Mouse (Mus musculus) hindbrain, embryonic 13.5 days (tissue): Measurements from ENCODE around the gene Abcg1. TPM values are rescaled to one million over a fixed set of nuclear protein-coding genes. Genes with fewer than 3 reads are reported as not detected.

ENCODE experiments used
- ATAC-seq: fragments of 200-750 bp; cut with Nextera tagmentation; 2 replicates; pipeline ENCODE4 v1.8.0; 2017; ENCODE audit warnings: moderate TSS enrichment; ENCODE audit not compliant: low FRiP score
- H3K27ac ChIP-seq: fragments of 300-500 bp; sonication (generic); 2 replicates; pipeline ENCODE4 v1.5.1; 2015; ENCODE audit warnings: inconsistent platforms, mild to moderate bottlenecking, moderate library complexity
- H3K27me3 ChIP-seq: fragments of 300-500 bp; sonication (generic); 2 replicates; pipeline ENCODE4 v1.6.1; 2015; ENCODE audit warnings: mild to moderate bottlenecking, inconsistent platforms
- H3K36me3 ChIP-seq: fragments of 300-500 bp; sonication (generic); 2 replicates; pipeline ENCODE4 v1.6.1; 2015; ENCODE audit warnings: mild to moderate bottlenecking, inconsistent platforms
- H3K4me1 ChIP-seq: fragments of 300-500 bp; sonication (generic); replicated peaks from 2 replicates; pipeline ENCODE4 v1.6.1; 2015; ENCODE audit warnings: inconsistent platforms
- H3K4me2 ChIP-seq: fragments of 300-500 bp; sonication (generic); 2 replicates; pipeline ENCODE4 v1.6.1; 2015; ENCODE audit warnings: inconsistent platforms, mild to moderate bottlenecking, moderate library complexity
- H3K4me3 ChIP-seq: fragments of 300-500 bp; sonication (generic); 2 replicates; pipeline ENCODE4 v1.5.1; 2015; ENCODE audit warnings: mild to moderate bottlenecking, inconsistent platforms
- H3K9ac ChIP-seq: fragments of 300-500 bp; sonication (generic); 2 replicates; pipeline ENCODE4 v1.6.1; 2015; ENCODE audit warnings: mild to moderate bottlenecking, inconsistent platforms
- H3K9me3 ChIP-seq: fragments of 300-500 bp; sonication (generic); 2 replicates; pipeline ENCODE4 v1.6.1; 2016; ENCODE audit warnings: inconsistent platforms
- WGBS: fragments of 180-500 bp; shearing (Covaris S2); methylation state at CpG from one replicate; pipeline ENCODE4 v1.1.7; 2015; 5-methylcytosine and 5-hydroxymethylcytosine counted together
- polyA plus RNA-seq: library from polyadenylated mRNA; unstranded; fragments of >200 nt; fragmentation: Nextera tagmentation; extraction: Ambion mirVana; gene quantifications from 2 replicates; pipeline ENCODE4 v1.2.1, GENCODE M21; 2015

The Abcg1 gene
- polyA plus RNA-seq, 1 experiment from 2014 or later: 19.3 TPM

- H3K4me1 ChIP-seq: peaks cover 38% of the 10 kb centered on the region
- H3K9me3 ChIP-seq: peaks cover 8% of the 10 kb centered on the region
- peak overlapping the region; percentile 60 for H3K4me3 ChIP-seq
- H3K27me3 ChIP-seq: 0 out of 2 replicates have a peak, but pooled peaks cover 9% of the 10 kb centered on the region
- H3K4me2 ChIP-seq: peak overlapping the region; percentile 86
- peak overlapping the region; percentile 80 for H3K9ac ChIP-seq
- no peaks in the 10 kb centered on the region for H3K36me3 ChIP-seq
- 1% methylated on average over 31 of the region's 31 CpGs for WGBS
- ATAC-seq: peak; percentile 41
- H3K27ac ChIP-seq: peak overlapping the region; percentile 92
Measured at GRCm38 (mm10) chr17:31057891-31058744, 643 bp downstream of the Abcg1 start.

DNA sequence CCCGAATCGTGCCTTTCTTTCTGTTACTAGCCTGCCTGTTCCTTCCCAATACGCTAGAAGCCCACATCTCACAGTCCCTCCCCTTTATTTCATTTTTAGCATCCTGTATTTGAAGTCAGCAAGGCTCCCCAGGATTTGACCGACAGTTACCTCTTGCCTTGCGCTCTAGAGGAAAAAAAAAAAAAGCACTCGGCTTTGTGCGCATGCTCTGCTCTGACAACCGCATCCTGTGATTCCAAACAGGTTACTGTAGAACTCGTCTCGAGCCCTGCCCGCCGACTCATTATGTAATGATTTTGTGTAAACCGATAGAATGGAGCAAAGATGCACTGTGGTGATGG lies 1.2 kb downstream of the Abcg1 start:
- 3% methylated on average over 13 of the region's 13 CpGs for WGBS
- H3K4me3 ChIP-seq: peak overlapping the region; percentile 60
- peak overlapping the region; percentile 92 for H3K27ac ChIP-seq
- H3K4me1 ChIP-seq: peaks cover 38% of the 10 kb centered on the region
- peak; percentile 36 for ATAC-seq
- peaks cover 2% of the 10 kb centered on the region for H3K9me3 ChIP-seq
- peak overlapping the region; percentile 86 for H3K4me2 ChIP-seq
- H3K36me3 ChIP-seq: no peaks in the 10 kb centered on the region
- peak overlapping the region; percentile 80 for H3K9ac ChIP-seq
- H3K27me3 ChIP-seq: 0 out of 2 replicates have a peak, but pooled peaks cover 9% of the 10 kb centered on the region

DNA sequence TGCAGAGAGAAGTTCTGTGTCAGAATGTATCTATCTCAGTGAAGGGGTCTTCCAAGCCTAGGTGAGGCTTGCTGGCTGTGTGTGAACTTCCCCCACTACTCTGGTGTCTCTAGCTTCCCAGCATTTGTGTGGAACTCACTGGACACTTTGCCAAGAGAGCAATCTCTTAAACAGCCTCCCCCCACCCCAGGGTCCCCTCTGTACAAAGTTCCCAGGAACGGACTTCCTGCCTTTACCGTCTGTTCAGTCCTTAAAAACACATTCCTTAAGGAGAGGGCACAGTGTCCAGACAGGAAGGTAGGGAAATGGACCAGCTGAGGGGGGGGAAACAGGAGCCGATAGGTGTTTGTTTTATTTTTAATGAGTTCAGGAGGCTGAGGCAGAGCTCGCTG lies 2.7 kb downstream of the Abcg1 start:
- Histone ChIP-seq H3K4me3 (no peak overlapping the region; the same call in 1 of the 2 replicates), H3K36me3 (peaks cover 9% of the 10 kb centered on the region), H3K27ac (no peak overlapping the region), H3K4me2 (peak overlapping the region; percentile 86; the same call in 1 of the 2 replicates), H3K4me1 (peaks cover 38% of the 10 kb centered on the region), H3K9ac (peak overlapping the region; percentile 35), H3K9me3 (no peaks in the 10 kb centered on the region), H3K27me3 (0 out of 2 replicates have a peak, but pooled peaks cover 7% of the 10 kb centered on the region)
- ATAC-seq: no peak
- 78% methylated on average over 4 of the region's 4 CpGs for WGBS

GRCm38 (mm10) chr17:31060588-31061345 lies 3.3 kb downstream of the Abcg1 start:
- no peaks in the 10 kb centered on the region for H3K9me3 ChIP-seq
- H3K36me3 ChIP-seq: peaks cover 14% of the 10 kb centered on the region
- H3K9ac ChIP-seq: peak overlapping the region; percentile 35
- H3K27me3 ChIP-seq: 0 out of 2 replicates have a peak, but pooled peaks cover 7% of the 10 kb centered on the region
- no peak for ATAC-seq
- peaks cover 38% of the 10 kb centered on the region for H3K4me1 ChIP-seq
- WGBS: 66% methylated on average over 13 of the region's 13 CpGs
- H3K4me3 ChIP-seq: no peak overlapping the region
- no peak overlapping the region for H3K4me2 ChIP-seq
- H3K27ac ChIP-seq: 0 out of 2 replicates have a peak overlapping the region, but pooled peaks have one; percentile 8

- Histone ChIP-seq H3K4me1 (peaks cover 38% of the 10 kb centered on the region), H3K27me3 (0 out of 2 replicates have a peak, but pooled peaks cover 7% of the 10 kb centered on the region), H3K4me3 (no peak overlapping the region), H3K9me3 (no peaks in the 10 kb centered on the region), H3K36me3 (peaks cover 20% of the 10 kb centered on the region), H3K9ac (no peak overlapping the region), H3K4me2 (no peak overlapping the region), H3K27ac (no peak overlapping the region)
- no peak for ATAC-seq
- 82% methylated on average over 3 of the region's 3 CpGs for WGBS
Measured at GRCm38 (mm10) chr17:31061346-31062095, 4.0 kb downstream of the Abcg1 start.

DNA sequence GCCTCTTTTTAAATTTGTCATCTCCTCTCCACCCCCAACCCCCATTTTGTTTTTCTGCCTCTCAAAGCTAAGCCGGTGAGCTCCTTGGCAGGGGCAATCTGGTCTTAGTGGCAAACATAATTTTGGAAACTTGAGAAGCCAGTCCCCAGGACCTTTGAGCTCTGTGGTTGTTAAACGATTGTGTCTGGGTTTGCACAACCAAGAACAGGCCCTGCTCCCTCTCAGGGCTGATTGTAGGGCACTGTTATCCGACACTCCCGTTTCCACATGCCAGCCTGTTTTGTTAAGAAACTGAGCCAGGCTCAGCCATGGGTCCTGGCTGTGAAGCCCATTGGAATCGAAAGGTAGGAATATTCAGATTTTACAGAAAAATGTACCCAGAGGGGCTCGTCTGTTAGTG lies 8.6 kb downstream of the Abcg1 start:
- Histone ChIP-seq H3K4me1 (peaks cover 36% of the 10 kb centered on the region), H3K4me3 (no peak overlapping the region), H3K4me2 (no peak overlapping the region), H3K27me3 (no peaks in the 10 kb centered on the region), H3K9me3 (no peaks in the 10 kb centered on the region), H3K9ac (no peak overlapping the region), H3K27ac (no peak overlapping the region), H3K36me3 (peaks cover 30% of the 10 kb centered on the region)
- no peak for ATAC-seq
- WGBS: 77% methylated on average over 6 of the region's 6 CpGs

- no peak overlapping the region for H3K4me3 ChIP-seq
- H3K27ac ChIP-seq: no peak overlapping the region
- peaks cover 46% of the 10 kb centered on the region for H3K4me1 ChIP-seq
- H3K27me3 ChIP-seq: no peaks in the 10 kb centered on the region
- ATAC-seq: no peak
- no peak overlapping the region for H3K4me2 ChIP-seq
- H3K36me3 ChIP-seq: peaks cover 30% of the 10 kb centered on the region
- H3K9me3 ChIP-seq: no peaks in the 10 kb centered on the region
- H3K9ac ChIP-seq: no peak overlapping the region
- WGBS: 75% methylated on average over 11 of the region's 11 CpGs
Measured at GRCm38 (mm10) chr17:31067051-31067450, 9.6 kb downstream of the Abcg1 start.

GRCm38 (mm10) chr17:31069121-31069520 lies 11.6 kb downstream of the Abcg1 start:
- 60% methylated on average over 6 of the region's 6 CpGs for WGBS
- ATAC-seq: no peak
- Histone ChIP-seq H3K27me3 (no peaks in the 10 kb centered on the region), H3K4me3 (no peak overlapping the region), H3K4me1 (peaks cover 67% of the 10 kb centered on the region), H3K9ac (no peak overlapping the region), H3K4me2 (no peak overlapping the region), H3K9me3 (no peaks in the 10 kb centered on the region), H3K36me3 (peaks cover 29% of the 10 kb centered on the region), H3K27ac (peak overlapping the region; percentile 55; the same call in 1 of the 2 replicates)

- Histone ChIP-seq H3K27me3 (no peaks in the 10 kb centered on the region), H3K4me2 (no peak overlapping the region), H3K4me1 (peaks cover 74% of the 10 kb centered on the region), H3K9ac (no peak overlapping the region), H3K9me3 (no peaks in the 10 kb centered on the region), H3K36me3 (peaks cover 22% of the 10 kb centered on the region), H3K4me3 (no peak overlapping the region), H3K27ac (0 out of 2 replicates have a peak overlapping the region, but pooled peaks have one; percentile 8)
- WGBS: 86% methylated on average over 4 of the region's 4 CpGs
- no peak for ATAC-seq
Measured at GRCm38 (mm10) chr17:31069845-31070244, 12.4 kb downstream of the Abcg1 start.

- Histone ChIP-seq H3K36me3 (peaks cover 17% of the 10 kb centered on the region), H3K9ac (no peak overlapping the region), H3K27me3 (no peaks in the 10 kb centered on the region), H3K4me1 (peaks cover 82% of the 10 kb centered on the region), H3K9me3 (no peaks in the 10 kb centered on the region), H3K4me3 (no peak overlapping the region), H3K27ac (peak overlapping the region; percentile 8; the same call in 1 of the 2 replicates), H3K4me2 (no peak overlapping the region)
- ATAC-seq: no peak
- 56% methylated on average over 6 of the region's 6 CpGs for WGBS
Measured at GRCm38 (mm10) chr17:31070403-31071185, 13.1 kb downstream of the Abcg1 start.
